ENCODE assay signal across 10 mouse cellular contexts in genomic region chr10:112803557-112803956, GRCm38 (mm10).
DNase-seq lines count a peak whose midpoint lies in the region; ATAC-seq lines count a peak whose summit lies in the region.
"Had no signal": no experiment of that assay in that cellular context is flagged by ENCODE, and none has a peak within 500 bp of the region (broad histone marks: within the 10 kb centered on the region; RNA-seq: fewer than 3 reads in every experiment).

No protein-coding gene starts in this region.

- no peaks in the 10 kb centered on the region for H3K36me3 ChIP-seq in forebrain, embryonic 14.5 days (ENCODE audit: control insufficient read depth, insufficient read depth, low read length)
- H3K36me3 ChIP-seq in forebrain, embryonic 15.5 days = no peaks in the 10 kb centered on the region
- H3K36me3 ChIP-seq: lung, embryonic 15.5 days; neural tube, embryonic 13.5 days had no signal

- intact Hi-C loops in left cerebral cortex, postnatal 14 days (cut with DNase I) = loop anchor here (5.0 to 10.0 kb wide), 2 partner anchors 741 to 829 kb away; partner anchors contain the start of genes Glipr1l1 and Krr1
- intact Hi-C loops in left cerebral cortex, postnatal 36 days (cut with DNase I) = loop anchor here (2.0 to 5.0 kb wide), 2 partner anchors 601 to 741 kb away; partner anchors contain the start of gene Glipr1l1
- intact Hi-C loops in heart, postnatal 36 days (cut with DNase I) = loop anchor here (5.0 to 10.0 kb wide), 2 partner anchors 741 to 829 kb away; partner anchors contain the start of genes Glipr1l1 and Krr1

- H3K27me3 ChIP-seq in forebrain, embryonic 14.5 days (replicated peaks; ENCODE audit: control insufficient read depth, insufficient read depth, low read length) = no peaks in the 10 kb centered on the region
- H3K27me3 ChIP-seq in forebrain, embryonic 15.5 days = no peaks in the 10 kb centered on the region
- H3K27me3 ChIP-seq: lung, embryonic 15.5 days; neural tube, embryonic 13.5 days had no signal

- H3K9ac ChIP-seq in forebrain, embryonic 14.5 days (ENCODE audit: low read length) = no peak overlapping the region
- H3K9ac ChIP-seq in forebrain, embryonic 15.5 days (replicated peaks) = no peak overlapping the region
- H3K9ac ChIP-seq: lung, embryonic 15.5 days; neural tube, embryonic 13.5 days had no signal

- no peak overlapping the region for H3K27ac ChIP-seq in forebrain, embryonic 14.5 days (ENCODE audit: low read depth, low read length)
- no peak overlapping the region for H3K27ac ChIP-seq in forebrain, embryonic 15.5 days (replicated peaks)
- H3K27ac ChIP-seq: lung, embryonic 15.5 days; neural tube, embryonic 13.5 days had no signal

- peak; percentile 54 for DNase-seq in forebrain, embryonic 14.5 days (ENCODE audit: low spot score)
- DNase-seq in left cerebral cortex, postnatal 14 days (ENCODE audit: low spot score in 2 of 2) = peak; percentile 14 to 24
- DNase-seq in left cerebral cortex, postnatal 36 days (ENCODE audit: low spot score in 2 of 2) = no peak
- DNase-seq in MEL-GATA-1-ER (ENCODE audit: extremely low read depth, low read depth) = peak; percentile 36
- DNase-seq in heart, postnatal 36 days = no peak
- no peak for DNase-seq in thymus, postnatal 4 days

- no peak overlapping the region for H3K4me3 ChIP-seq in forebrain, embryonic 14.5 days (ENCODE audit: low read depth, low read length)
- H3K4me3 ChIP-seq in forebrain, embryonic 15.5 days = no peak overlapping the region
- H3K4me3 ChIP-seq: lung, embryonic 15.5 days; neural tube, embryonic 13.5 days had no signal

- 46% methylated on average over 6 of the region's 6 CpGs for WGBS in forebrain, embryonic 14.5 days
- WGBS in forebrain, embryonic 15.5 days = 48% methylated on average over 6 of the region's 6 CpGs

- no peaks in the 10 kb centered on the region for H3K9me3 ChIP-seq in forebrain, embryonic 14.5 days (replicated peaks; ENCODE audit: control insufficient read depth, low read length)
- H3K9me3 ChIP-seq in forebrain, embryonic 15.5 days = no peaks in the 10 kb centered on the region
- H3K9me3 ChIP-seq: lung, embryonic 15.5 days; neural tube, embryonic 13.5 days had no signal

- H3K4me1 ChIP-seq in forebrain, embryonic 14.5 days (ENCODE audit: control insufficient read depth, insufficient read depth, low read length) = no peaks in the 10 kb centered on the region
- no peaks in the 10 kb centered on the region for H3K4me1 ChIP-seq in forebrain, embryonic 15.5 days
- H3K4me1 ChIP-seq: lung, embryonic 15.5 days; neural tube, embryonic 13.5 days had no signal

- H3K4me2 ChIP-seq in forebrain, embryonic 14.5 days (ENCODE audit: low read length) = no peak overlapping the region
- H3K4me2 ChIP-seq in forebrain, embryonic 15.5 days (replicated peaks) = no peak overlapping the region
- H3K4me2 ChIP-seq: lung, embryonic 15.5 days; neural tube, embryonic 13.5 days had no signal

- ATAC-seq in forebrain, embryonic 14.5 days = no peak
- ATAC-seq in forebrain, embryonic 15.5 days (replicated peaks) = no peak
- ATAC-seq in megakaryocyte progenitor cell, adult 5-6 weeks (replicated peaks; ENCODE audit: poor library complexity) = peak; percentile 84

Comparison
In these comparisons a context has a peak if more than half of its experiments do, and no peak if none do; other contexts are left out.
1. DNase-seq: peak in forebrain, embryonic 14.5 days (single experiment), left cerebral cortex, postnatal 14 days (2 of 2) and MEL-GATA-1-ER (single experiment); none in left cerebral cortex, postnatal 36 days (0 of 2), heart, postnatal 36 days (0 of 2) and thymus, postnatal 4 days (single experiment).